Mouse (Mus musculus) cerebellum, adult 2 months (tissue): ENCODE results near the gene 9230104L09Rik. TPM values are rescaled to one million over a fixed set of nuclear protein-coding genes. Genes with fewer than 3 reads are reported as not detected.

ENCODE experiments used
- DNase-seq, 2 experiments: peaks; one replicate each; pipeline ENCODE4 v3.0.0; 2021
- H3K27ac ChIP-seq: fragments of 200-500 bp; 2 replicates; pipeline ENCODE4 v1.5.1; 2012; ENCODE audit warnings: low read length, control low read depth, inconsistent platforms; ENCODE audit not compliant: insufficient read depth
- H3K27me3 ChIP-seq: fragments of 200-500 bp; 2 replicates; pipeline ENCODE4 v1.6.1; 2012; ENCODE audit warnings: inconsistent platforms, mild to moderate bottlenecking, low read length, moderate library complexity; ENCODE audit not compliant: control insufficient read depth, insufficient read depth
- H3K4me1 ChIP-seq: fragments of 200-500 bp; 2 replicates; pipeline ENCODE4 v1.6.1; 2011; ENCODE audit warnings: low read length; ENCODE audit not compliant: control insufficient read depth, insufficient read depth
- H3K4me3 ChIP-seq: fragments of 200-500 bp; replicated peaks from 2 replicates; pipeline ENCODE3; 2011; ENCODE audit warnings: mild to moderate bottlenecking, low read depth, low read length, control low read depth; ENCODE audit not compliant: insufficient read depth
- CTCF ChIP-seq: fragments of 200-500 bp; IDR thresholded peaks from 2 replicates; pipeline ENCODE4 v1.5.1; 2011; ENCODE audit warnings: low read depth, mild to moderate bottlenecking, control low read depth, low read length, moderate library complexity, borderline replicate concordance; ENCODE audit not compliant: insufficient read depth
- POLR2A ChIP-seq: fragments of 200-500 bp; IDR thresholded peaks from 2 replicates; pipeline ENCODE4 v1.6.1; 2011; ENCODE audit warnings: low read length, control low read depth, borderline replicate concordance; ENCODE audit not compliant: insufficient read depth
- WGBS: fragments of 180-500 bp; shearing (Covaris S2); methylation state at CpG from one replicate; pipeline ENCODE4 v1.1.7; 2018; 5-methylcytosine and 5-hydroxymethylcytosine counted together
- polyA plus RNA-seq: library from polyadenylated mRNA; depleted of rRNA; stranded (reverse); fragments of >200 nt; gene quantifications from 2 replicates; pipeline ENCODE4 v1.2.3, GENCODE M21; 2012

9230104L09Rik gene
- polyA plus RNA-seq, 1 experiment: not detected

GRCm38 (mm10) chr2:148884738-148885137 is 19.9 kb upstream of the 9230104L09Rik start:
- no peak for TF ChIP-seq POLR2A
- TF ChIP-seq CTCF: no peak
- H3K4me1 ChIP-seq: no peaks in the 10 kb centered on the region
- no peak overlapping the region for H3K27ac ChIP-seq
- no peak overlapping the region for H3K4me3 ChIP-seq
- no peaks in the 10 kb centered on the region for H3K27me3 ChIP-seq
- no peak for DNase-seq

DNA sequence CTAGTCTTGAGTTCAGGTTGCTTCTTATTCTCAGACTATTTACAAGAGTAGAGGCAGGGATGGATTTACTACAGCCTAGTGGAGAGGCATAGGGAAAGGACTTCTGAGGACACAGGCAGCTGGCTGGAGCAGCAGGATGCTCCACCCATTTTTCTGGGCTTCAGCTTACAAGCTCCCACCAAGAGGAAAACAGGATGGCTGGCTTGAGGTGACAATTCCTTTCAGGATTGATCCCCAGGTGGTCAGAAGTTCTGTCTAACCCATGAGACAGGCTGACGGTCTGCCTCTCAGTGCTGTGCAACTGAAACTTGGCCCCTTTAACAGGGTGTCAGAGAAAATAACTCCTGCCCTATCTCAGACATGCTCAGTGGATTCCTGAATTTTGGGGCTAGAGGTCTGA is 14.4 kb upstream of the 9230104L09Rik start:
- Histone ChIP-seq H3K4me1 (no peaks in the 10 kb centered on the region), H3K27me3 (no peaks in the 10 kb centered on the region), H3K4me3 (no peak overlapping the region), H3K27ac (no peak overlapping the region; the same call in 1 of the 2 replicates)
- 58% methylated on average over 1 of the region's 1 CpGs for WGBS
- no peak for DNase-seq
- TF ChIP-seq CTCF: no peak
- TF ChIP-seq POLR2A: no peak

GRCm38 (mm10) chr2:148878641-148879130 is 13.8 kb upstream of the 9230104L09Rik start:
- no peak overlapping the region; the same call in 1 of the 2 replicates for H3K27ac ChIP-seq
- no peaks in the 10 kb centered on the region for H3K4me1 ChIP-seq
- WGBS: 14% methylated on average over 2 of the region's 2 CpGs
- no peak for DNase-seq
- no peak overlapping the region for H3K4me3 ChIP-seq
- no peaks in the 10 kb centered on the region for H3K27me3 ChIP-seq
- TF ChIP-seq POLR2A (no peak), CTCF (no peak)

DNA sequence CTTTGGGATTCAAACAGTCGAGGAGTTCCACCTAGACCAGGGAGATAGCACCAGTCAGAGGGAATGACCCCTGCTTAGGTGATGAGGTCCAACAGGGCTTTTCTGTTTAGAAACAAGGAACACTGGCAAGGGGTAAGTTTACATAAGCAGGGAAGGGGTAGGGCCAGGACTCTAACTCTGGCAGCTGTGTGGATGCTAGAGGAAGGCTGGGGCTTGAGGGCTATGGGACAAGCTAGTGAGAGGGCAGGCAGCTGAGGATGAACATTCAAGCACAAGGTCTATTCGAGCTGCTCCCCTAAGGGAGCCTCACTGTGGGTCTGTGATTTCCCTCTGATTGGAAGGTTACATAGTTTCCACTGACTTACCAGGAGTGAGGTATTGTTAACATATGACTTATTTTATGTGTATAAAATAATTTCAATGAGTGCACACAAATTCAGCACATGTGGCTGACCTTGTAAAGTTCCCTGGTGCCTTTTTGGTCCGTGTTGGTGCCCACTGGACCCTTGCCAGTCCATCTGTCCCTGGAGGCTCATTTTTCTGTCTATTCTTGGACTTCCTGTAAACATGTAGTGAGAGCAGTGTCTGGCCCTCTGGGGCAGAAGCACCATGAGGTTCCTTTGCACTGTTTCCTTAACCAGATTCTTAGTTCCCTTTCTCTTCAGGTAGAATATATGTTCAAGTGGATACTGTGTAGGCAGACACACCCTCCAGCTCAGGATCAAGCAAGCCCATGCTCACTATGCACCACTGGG is 12.4 kb upstream of the 9230104L09Rik start:
- WGBS: 31% methylated on average over 3 of the region's 3 CpGs
- no peaks in the 10 kb centered on the region for H3K27me3 ChIP-seq
- TF ChIP-seq CTCF (no peak), POLR2A (no peak)
- no peak overlapping the region for H3K27ac ChIP-seq
- H3K4me3 ChIP-seq: no peak overlapping the region
- no peaks in the 10 kb centered on the region for H3K4me1 ChIP-seq
- no peak for DNase-seq

- WGBS: 0% methylated on average over 19 of the region's 19 CpGs
- TF ChIP-seq CTCF: no peak
- peak; percentile 76; the same call in 1 of the 2 replicates for TF ChIP-seq POLR2A
- Histone ChIP-seq H3K27ac (peak within 1 kb of the TSS; percentile 71), H3K27me3 (no peaks in the 10 kb centered on the region), H3K4me3 (peak within 1 kb of the TSS; percentile 92), H3K4me1 (no peaks in the 10 kb centered on the region)
- peak; percentile 87 for DNase-seq
These were observed 10.5 kb upstream of the 9230104L09Rik start, which contains the start of gene Cst3 for GRCm38 (mm10) chr2:148875335-148875811. Gene Cst3 (minus strand): TSS chr2:148875692.

GRCm38 (mm10) chr2:148874617-148875334 is 9.9 kb upstream of the 9230104L09Rik start:
- H3K4me3 ChIP-seq: peak overlapping the region; percentile 92
- H3K27ac ChIP-seq: peak overlapping the region; percentile 71
- no peaks in the 10 kb centered on the region for H3K27me3 ChIP-seq
- H3K4me1 ChIP-seq: no peaks in the 10 kb centered on the region
- no peak for TF ChIP-seq POLR2A
- DNase-seq: peak; percentile 33 to 54
- WGBS: under 1% methylated on average over 34 of the region's 34 CpGs

- peak overlapping the region; percentile 92 for H3K4me3 ChIP-seq
- no peaks in the 10 kb centered on the region for H3K27me3 ChIP-seq
- H3K27ac ChIP-seq: no peak overlapping the region
- TF ChIP-seq POLR2A: no peak
- TF ChIP-seq CTCF: no peak
- 35% methylated on average over 3 of the region's 3 CpGs for WGBS
- no peak for DNase-seq
- no peaks in the 10 kb centered on the region for H3K4me1 ChIP-seq
These were observed 9.4 kb upstream of the 9230104L09Rik start for GRCm38 (mm10) chr2:148874224-148874616.
